Mouse (Mus musculus) limb, embryonic 14.5 days (tissue): ENCODE measurements at regions not wholly inside any gene's neighbourhood (a gene's known extent, or its start where the extent isn't known, plus 50 kb on each side); places are given as distances from the start of the nearest gene placed in this dataset.

Source experiments
- ATAC-seq: fragments of 200-750 bp; cut with Nextera tagmentation; 2 replicates; pipeline ENCODE4 v1.8.0; 2017; ENCODE audit warnings: low read depth, moderate number of reproducible peaks, moderate TSS enrichment; ENCODE audit not compliant: low FRiP score
- DNase-seq: peaks from one replicate; pipeline ENCODE4 v3.0.0-alpha.2; 2015; ENCODE audit warnings: low spot score
- H3K27ac ChIP-seq: fragments of 300-500 bp; sonication (generic); replicated peaks from 2 replicates; pipeline ENCODE4 v1.5.1; 2014; ENCODE audit warnings: low read depth, mild to moderate bottlenecking, low read length, moderate library complexity, mixed read lengths
- H3K27me3 ChIP-seq: fragments of 300-500 bp; sonication (generic); 2 replicates; pipeline ENCODE4 v1.6.1; 2014; ENCODE audit warnings: low read length, mixed read lengths; ENCODE audit not compliant: control insufficient read depth, insufficient read depth
- H3K36me3 ChIP-seq: fragments of 300-500 bp; sonication (generic); 2 replicates; pipeline ENCODE4 v1.6.1; 2014; ENCODE audit warnings: mild to moderate bottlenecking, low read length, moderate library complexity, mixed read lengths; ENCODE audit not compliant: control insufficient read depth, insufficient read depth
- H3K4me1 ChIP-seq: fragments of 300-500 bp; sonication (generic); 2 replicates; pipeline ENCODE4 v1.6.1; 2014; ENCODE audit warnings: antibody characterized with exemption, low read length, mixed read lengths; ENCODE audit not compliant: control insufficient read depth, insufficient read depth
- H3K4me2 ChIP-seq: fragments of 300-500 bp; sonication (generic); replicated peaks from 2 replicates; pipeline ENCODE4 v1.6.1; 2014; ENCODE audit warnings: low read depth, mild to moderate bottlenecking, low read length, moderate library complexity; ENCODE audit not compliant: severe bottlenecking
- H3K4me3 ChIP-seq: fragments of 300-500 bp; sonication (generic); replicated peaks from 2 replicates; pipeline ENCODE4 v1.5.1; 2014; ENCODE audit warnings: low read length
- H3K9ac ChIP-seq: fragments of 300-500 bp; sonication (generic); 2 replicates; pipeline ENCODE4 v1.6.1; 2014; ENCODE audit warnings: mild to moderate bottlenecking, low read depth, low read length, moderate library complexity; ENCODE audit not compliant: severe bottlenecking
- H3K9me3 ChIP-seq: fragments of 300-500 bp; sonication (generic); 2 replicates; pipeline ENCODE4 v1.6.1; 2016; ENCODE audit warnings: low read length; ENCODE audit not compliant: control insufficient read depth
- POLR2A ChIP-seq: fragments of 200-500 bp; IDR thresholded peaks from 2 replicates; pipeline ENCODE4 v1.8.0; 2012; ENCODE audit warnings: inconsistent platforms, mild to moderate bottlenecking, moderate library complexity, borderline replicate concordance; ENCODE audit not compliant: insufficient read depth, insufficient read length; ENCODE audit errors: extremely low read depth
- WGBS: fragments of 180-500 bp; shearing (Covaris S2); extraction: QIAGEN DNeasy Blood & Tissue Kit; methylation state at CpG from one replicate; pipeline ENCODE4 v1.1.7; 2014; 5-methylcytosine and 5-hydroxymethylcytosine counted together

DNA sequence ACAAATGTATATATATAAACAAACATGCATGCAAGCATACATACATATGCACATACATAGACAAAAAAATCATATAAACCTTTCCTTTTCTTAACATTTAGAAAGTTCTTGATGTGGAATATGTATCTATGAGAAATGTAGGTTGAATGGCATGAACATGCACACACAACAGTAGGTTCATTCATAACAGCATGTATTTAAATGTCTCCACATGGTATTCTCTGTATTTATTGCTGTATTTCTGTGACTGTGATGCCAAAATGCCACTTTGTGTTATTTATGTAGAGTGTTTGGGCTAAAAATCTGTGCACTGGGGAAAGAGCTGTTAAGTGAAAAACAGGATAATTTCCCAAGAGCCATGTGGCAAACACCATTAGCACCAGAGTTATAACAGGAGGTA, 1528.2 kb upstream of the Dsel start:
- Histone ChIP-seq H3K36me3 (no peaks in the 10 kb centered on the region), H3K4me3 (no peak overlapping the region), H3K4me2 (no peak overlapping the region), H3K4me1 (no peaks in the 10 kb centered on the region), H3K27me3 (no peaks in the 10 kb centered on the region), H3K9me3 (no peaks in the 10 kb centered on the region), H3K27ac (no peak overlapping the region), H3K9ac (no peak overlapping the region)
- no peak for ATAC-seq
- no peak for TF ChIP-seq POLR2A
- DNase-seq, result no peak

DNA sequence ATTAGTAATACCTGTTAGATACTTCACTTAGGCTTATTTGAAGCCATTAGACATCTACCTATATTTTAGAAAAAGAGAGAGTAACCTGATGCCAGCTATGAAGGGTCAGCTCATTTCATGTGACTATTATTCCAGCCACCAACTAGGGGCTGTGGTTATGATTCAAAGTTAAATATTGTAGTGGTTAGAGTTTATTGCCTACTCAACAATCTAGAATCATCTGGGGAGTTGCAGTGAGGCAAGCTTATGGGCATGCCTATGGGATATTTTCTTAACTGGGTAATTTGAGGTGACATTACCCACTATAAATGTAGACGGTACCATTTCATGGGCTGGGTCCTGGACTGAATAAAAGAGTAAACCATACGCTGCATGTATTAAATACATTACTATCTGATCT, 1525.2 kb upstream of the Dsel start:
- H3K9me3 ChIP-seq, result no peaks in the 10 kb centered on the region
- TF ChIP-seq POLR2A, result no peak
- no peak overlapping the region for H3K27ac ChIP-seq
- WGBS, result 81% methylated on average over 2 of the region's 2 CpGs
- no peaks in the 10 kb centered on the region for H3K36me3 ChIP-seq
- no peak overlapping the region for H3K9ac ChIP-seq
- no peaks in the 10 kb centered on the region for H3K4me1 ChIP-seq
- H3K27me3 ChIP-seq, result no peaks in the 10 kb centered on the region
- no peak overlapping the region for H3K4me2 ChIP-seq
- no peak overlapping the region for H3K4me3 ChIP-seq
- DNase-seq (no peak), ATAC-seq (no peak)

DNA sequence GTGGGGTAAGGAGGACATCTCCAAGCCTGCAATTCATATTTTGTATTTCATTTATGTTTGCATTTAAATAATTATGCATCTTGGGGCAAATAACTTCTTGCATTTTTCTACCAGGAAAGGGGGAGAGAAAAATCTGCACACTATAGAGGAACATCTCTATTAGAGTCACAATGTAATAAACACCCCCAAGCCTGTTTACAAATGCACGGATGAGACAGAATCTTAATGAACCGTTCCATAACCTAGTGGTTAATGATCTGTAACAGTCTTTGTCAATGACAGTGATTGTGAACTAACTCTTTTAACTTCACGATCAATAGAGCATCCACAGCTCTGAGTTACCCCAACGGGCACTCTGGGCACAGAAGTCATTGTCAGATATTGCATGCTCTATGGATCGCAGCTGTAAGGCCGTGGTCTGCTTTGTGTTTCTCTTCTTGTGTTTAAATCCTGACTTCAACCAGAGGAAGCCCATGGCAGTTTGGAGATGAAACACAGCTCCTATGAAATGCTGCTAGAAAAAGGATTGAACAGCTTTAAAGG, 1520.2 kb upstream of the Dsel start:
- no peak overlapping the region for H3K27ac ChIP-seq
- no peak for DNase-seq
- H3K9me3 ChIP-seq, result no peaks in the 10 kb centered on the region
- no peaks in the 10 kb centered on the region for H3K36me3 ChIP-seq
- WGBS, result 87% methylated on average over 6 of the region's 6 CpGs
- no peak overlapping the region for H3K4me3 ChIP-seq
- H3K27me3 ChIP-seq, result no peaks in the 10 kb centered on the region
- H3K4me1 ChIP-seq, result no peaks in the 10 kb centered on the region
- no peak overlapping the region for H3K9ac ChIP-seq
- no peak overlapping the region for H3K4me2 ChIP-seq
- ATAC-seq, result no peak
- TF ChIP-seq POLR2A, result no peak

DNA sequence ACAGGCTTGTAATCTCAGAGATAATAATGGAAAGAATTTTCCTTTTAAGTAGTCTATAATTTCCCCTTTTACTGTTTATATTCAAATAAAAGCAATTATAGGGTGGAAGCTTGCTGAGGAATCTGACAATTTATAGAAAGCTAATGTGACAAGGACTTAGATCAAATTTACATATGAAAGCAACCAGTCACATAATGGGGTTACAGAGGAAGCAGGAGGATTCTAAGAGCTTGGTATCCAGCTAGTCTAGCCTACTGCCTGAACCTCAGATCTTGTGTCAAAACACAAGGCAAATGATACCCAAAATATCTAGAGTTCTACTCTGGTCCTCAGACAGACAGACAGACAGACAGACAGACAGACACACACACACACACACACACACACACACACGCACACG, 1519.0 kb upstream of the Dsel start:
- WGBS, result 100% methylated on average over 2 of the region's 2 CpGs

DNA sequence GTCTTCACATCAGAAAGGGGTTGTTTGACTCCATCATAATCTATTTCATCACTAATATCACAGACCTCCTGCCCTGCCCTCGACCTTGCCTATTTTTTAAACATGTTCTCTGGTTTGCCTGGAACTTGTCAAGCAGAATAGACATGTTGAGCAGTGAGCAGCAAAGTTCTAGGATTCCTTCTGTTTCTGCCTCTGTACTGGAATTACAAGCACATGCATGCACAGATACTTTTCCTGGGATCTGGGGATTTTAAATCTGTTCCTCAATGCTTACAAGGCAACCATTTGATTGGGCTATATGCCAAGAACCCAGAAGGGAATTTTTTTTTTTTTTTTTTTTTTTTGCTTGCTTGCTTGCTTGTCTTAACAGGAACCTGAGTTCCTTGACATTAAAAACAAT, 1508.0 kb upstream of the Dsel start:
- no peak for ATAC-seq
- no peak overlapping the region for H3K9ac ChIP-seq
- no peaks in the 10 kb centered on the region for H3K27me3 ChIP-seq
- no peaks in the 10 kb centered on the region for H3K9me3 ChIP-seq
- H3K27ac ChIP-seq, result no peak overlapping the region
- WGBS, result 65% methylated on average over 1 of the region's 1 CpGs
- no peak for TF ChIP-seq POLR2A
- DNase-seq, result no peak
- no peak overlapping the region for H3K4me2 ChIP-seq
- no peaks in the 10 kb centered on the region for H3K36me3 ChIP-seq
- no peaks in the 10 kb centered on the region for H3K4me1 ChIP-seq
- H3K4me3 ChIP-seq, result no peak overlapping the region

More for the DNA sequence above, 1519.0 kb upstream of the Dsel start:
- Histone ChIP-seq H3K36me3 (no peaks in the 10 kb centered on the region), H3K4me3 (no peak overlapping the region), H3K9me3 (no peaks in the 10 kb centered on the region), H3K9ac (no peak overlapping the region), H3K27me3 (no peaks in the 10 kb centered on the region), H3K27ac (no peak overlapping the region), H3K4me1 (no peaks in the 10 kb centered on the region), H3K4me2 (no peak overlapping the region)
- no peak for TF ChIP-seq POLR2A
- no peak for DNase-seq
- no peak for ATAC-seq

DNA sequence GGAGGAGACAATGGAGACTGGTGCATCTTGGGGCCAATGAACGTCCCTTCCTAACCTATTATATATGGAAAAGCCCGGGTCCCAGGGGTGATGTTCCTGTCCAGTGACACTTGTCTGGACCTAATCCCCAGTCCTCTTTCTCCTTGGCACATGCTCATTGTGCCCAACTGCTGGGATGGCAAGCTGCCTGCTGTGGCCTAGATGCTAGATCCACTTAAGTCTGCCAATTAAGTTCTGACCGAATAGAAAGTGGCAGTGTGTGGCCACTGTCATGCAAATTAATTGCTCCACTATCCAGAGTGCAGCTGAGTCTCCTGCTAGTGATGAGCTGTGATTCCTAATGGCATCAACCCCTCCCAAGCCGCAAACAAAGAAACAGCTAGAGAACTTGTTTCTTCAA, 1493.5 kb upstream of the Dsel start:
- TF ChIP-seq POLR2A, result no peak
- 82% methylated on average over 4 of the region's 4 CpGs for WGBS
- Histone ChIP-seq H3K9ac (no peak overlapping the region), H3K27ac (no peak overlapping the region), H3K4me3 (no peak overlapping the region), H3K4me1 (no peaks in the 10 kb centered on the region), H3K9me3 (no peaks in the 10 kb centered on the region), H3K36me3 (no peaks in the 10 kb centered on the region), H3K4me2 (no peak overlapping the region), H3K27me3 (no peaks in the 10 kb centered on the region)
- DNase-seq (no peak), ATAC-seq (no peak)
